Mouse (Mus musculus) kidney, adult 2 months (tissue): Measurements from ENCODE around the gene Eml2. TPM values are rescaled to one million over a fixed set of nuclear protein-coding genes. Genes with fewer than 3 reads are reported as not detected.

Experiments
- DNase-seq: peaks from one replicate; pipeline ENCODE4 v3.0.0; 2021
- H3K27ac ChIP-seq: fragments of 200-500 bp; 2 replicates; pipeline ENCODE4 v1.5.1; 2012; ENCODE audit warnings: low read depth, low read length, control low read depth, inconsistent platforms; ENCODE audit not compliant: insufficient read depth
- H3K27me3 ChIP-seq: fragments of 200-500 bp; replicated peaks from 2 replicates; pipeline ENCODE4 v1.6.1; 2012; ENCODE audit warnings: mild to moderate bottlenecking, moderate library complexity, low read length, inconsistent platforms; ENCODE audit not compliant: control insufficient read depth, insufficient read depth
- H3K36me3 ChIP-seq: fragments of 200-500 bp; 2 replicates; pipeline ENCODE4 v1.6.1; 2012; ENCODE audit warnings: mild to moderate bottlenecking, moderate library complexity, low read length, inconsistent platforms; ENCODE audit not compliant: control insufficient read depth, insufficient read depth
- H3K4me1 ChIP-seq: fragments of 200-500 bp; 2 replicates; pipeline ENCODE4 v1.6.1; 2011; ENCODE audit warnings: low read length; ENCODE audit not compliant: control insufficient read depth, insufficient read depth
- H3K4me3 ChIP-seq: fragments of 200-500 bp; 2 replicates; pipeline ENCODE4 v1.5.1; 2011; ENCODE audit warnings: mild to moderate bottlenecking, low read depth, low read length, control low read depth; ENCODE audit not compliant: insufficient read depth
- CTCF ChIP-seq: fragments of 200-500 bp; conservative IDR thresholded peaks from 2 replicates; pipeline ENCODE4 v1.5.1; 2011; ENCODE audit warnings: low read depth, mild to moderate bottlenecking, control low read depth, low read length, moderate library complexity, mixed read lengths; ENCODE audit not compliant: insufficient read depth, insufficient read length
- POLR2A ChIP-seq: fragments of 200-500 bp; IDR thresholded peaks from one replicate; pipeline ENCODE4 v1.6.1; 2011; ENCODE audit warnings: low read depth, low read length, control low read depth
- WGBS: fragments of 180-500 bp; shearing (Covaris S2); methylation state at CpG from one replicate; pipeline ENCODE4 v1.1.7; 2018; 5-methylcytosine and 5-hydroxymethylcytosine counted together
- polyA plus RNA-seq: library from polyadenylated mRNA; depleted of rRNA; stranded (reverse); fragments of >200 nt; gene quantifications from 2 replicates; pipeline ENCODE4 v1.2.3, GENCODE M21; 2012

Eml2 gene
- polyA plus RNA-seq, 1 experiment, result 38.8 TPM

DNA sequence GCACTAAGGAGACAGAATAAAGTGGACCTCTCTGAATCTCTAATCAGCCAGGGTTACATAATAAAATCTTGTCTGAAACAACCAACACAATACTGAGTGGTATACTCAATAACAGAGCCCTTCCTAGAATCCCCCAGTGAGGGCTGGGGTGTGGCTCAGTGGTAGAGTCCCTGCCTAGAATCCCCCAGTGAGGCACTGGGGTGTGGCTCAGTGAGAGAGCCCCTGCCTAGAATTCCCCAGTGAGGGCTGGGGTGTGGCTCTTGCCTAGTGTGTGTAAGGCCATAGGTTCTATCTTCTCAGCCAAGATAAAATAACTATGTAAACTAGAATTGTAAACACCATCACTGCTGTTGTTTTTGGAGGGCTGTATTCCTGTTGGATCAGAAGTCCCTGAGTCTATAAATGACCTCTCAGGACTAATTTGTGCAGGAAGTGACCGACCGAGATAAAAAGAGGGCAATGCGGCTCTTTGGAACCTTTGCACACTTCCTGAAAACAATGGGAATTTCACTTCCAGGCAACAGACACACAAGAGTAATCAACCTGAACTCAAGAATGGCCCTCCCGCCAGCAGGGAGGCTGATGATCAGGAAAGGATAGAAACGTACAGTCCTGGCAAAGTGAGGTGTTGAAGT, 34.9 kb downstream of the Eml2 start:
- TF ChIP-seq POLR2A (no peak), CTCF (no peak)
- no peaks in the 10 kb centered on the region for H3K4me1 ChIP-seq
- H3K36me3 ChIP-seq, result no peaks in the 10 kb centered on the region
- no peak overlapping the region for H3K4me3 ChIP-seq
- H3K27me3 ChIP-seq, result no peaks in the 10 kb centered on the region
- 13% methylated on average over 5 of the region's 5 CpGs for WGBS
- peak; percentile 60 for DNase-seq
- 0 out of 2 replicates have a peak overlapping the region, but pooled peaks have one; percentile 27 for H3K27ac ChIP-seq

DNA sequence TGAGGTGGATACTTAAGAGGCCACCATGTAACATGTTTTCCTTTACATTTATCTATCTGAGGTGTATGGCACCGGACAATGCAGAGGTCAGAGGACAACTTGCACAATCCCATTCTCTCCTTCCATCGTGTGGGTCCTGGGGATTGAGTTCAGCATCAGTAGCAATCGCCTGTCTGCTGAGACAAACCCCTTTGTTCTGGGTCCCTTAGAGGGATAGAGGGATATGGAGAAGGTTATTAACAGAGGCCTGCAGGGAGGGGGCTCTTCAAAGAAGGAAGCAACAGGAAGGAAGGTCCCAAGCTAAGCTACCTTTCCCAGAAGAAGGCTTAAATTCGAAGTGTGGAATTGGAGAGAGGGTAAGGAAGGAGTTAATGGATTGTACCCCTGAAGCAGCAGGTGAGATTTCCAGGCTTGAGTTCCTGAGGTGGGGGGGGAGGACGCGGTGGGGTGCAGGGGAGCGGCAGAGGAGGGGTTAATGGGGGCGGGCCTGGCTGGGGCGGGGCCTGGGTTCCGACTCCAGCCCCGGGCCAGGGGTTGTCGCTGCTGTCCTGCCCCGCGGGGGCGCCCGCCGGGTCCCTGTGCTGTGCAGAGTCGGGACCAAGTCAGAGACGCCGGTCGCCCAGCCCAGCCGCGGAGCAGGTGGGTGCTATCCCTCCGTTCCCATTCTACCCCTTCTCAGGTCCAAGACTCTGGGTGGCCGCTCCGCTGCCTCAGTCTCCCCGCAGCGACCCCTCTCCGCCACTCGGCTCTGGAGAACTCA, 36.0 kb downstream of the Eml2 start, which contains the start of gene Gpr4:
Gene Gpr4 (plus strand): TSS at position 543 of the 760 bp plus-strand sequence.
- TF ChIP-seq CTCF (no peak), POLR2A (no peak)
- no peaks in the 10 kb centered on the region for H3K27me3 ChIP-seq
- H3K27ac ChIP-seq, result peak within 1 kb of the TSS; percentile 27; the same call in 1 of the 2 replicates
- no peaks in the 10 kb centered on the region for H3K36me3 ChIP-seq
- H3K4me1 ChIP-seq, result no peaks in the 10 kb centered on the region
- H3K4me3 ChIP-seq, result peak within 1 kb of the TSS; percentile 63
- WGBS, result 3% methylated on average over 30 of the region's 30 CpGs
- peak; percentile 51 for DNase-seq

DNA sequence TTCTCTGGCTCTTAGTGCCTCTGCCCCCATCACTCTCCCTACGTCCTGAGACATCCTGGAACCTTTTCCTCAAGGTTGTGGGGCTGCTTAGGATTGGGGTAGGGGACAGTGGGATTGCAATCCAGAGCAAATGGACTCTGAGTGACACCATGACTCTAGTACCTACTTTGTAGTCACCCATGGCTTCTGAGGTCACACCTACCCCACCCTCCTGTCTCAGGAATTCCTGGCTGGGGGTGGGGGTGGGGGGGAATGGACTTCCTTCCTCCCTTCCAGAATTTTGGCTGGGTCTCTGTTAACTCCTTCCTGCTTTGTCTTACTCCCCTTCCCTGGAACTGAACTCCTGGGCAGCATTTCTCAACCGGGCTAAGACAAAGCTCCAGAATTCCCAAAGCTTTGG, 37.2 kb downstream of the Eml2 start:
- 55% methylated on average over 2 of the region's 2 CpGs for WGBS
- no peaks in the 10 kb centered on the region for H3K4me1 ChIP-seq
- H3K4me3 ChIP-seq, result peak overlapping the region; percentile 63

DNA sequence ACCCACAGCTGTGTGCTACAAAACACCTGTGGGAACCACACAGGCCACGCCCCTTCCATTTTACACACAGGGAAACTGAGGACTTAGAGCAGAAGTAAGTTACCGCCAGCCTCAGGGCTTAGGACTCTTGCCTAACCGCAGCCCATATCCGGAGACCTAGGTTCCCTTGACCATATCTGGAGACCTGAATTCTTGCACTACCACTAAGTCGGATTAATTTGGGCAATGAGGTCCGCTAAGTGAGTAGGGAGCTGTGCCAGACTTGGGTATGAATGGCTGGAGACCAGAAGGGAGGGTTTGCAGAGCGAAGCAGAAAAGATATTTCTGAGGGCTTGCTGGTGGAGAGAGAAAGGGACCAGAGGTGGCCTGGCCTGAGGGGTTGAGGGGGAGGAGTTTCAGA, 38.1 kb downstream of the Eml2 start:
- Histone ChIP-seq H3K4me1 (no peaks in the 10 kb centered on the region), H3K27me3 (no peaks in the 10 kb centered on the region), H3K4me3 (no peak overlapping the region), H3K36me3 (no peaks in the 10 kb centered on the region), H3K27ac (no peak overlapping the region)
- TF ChIP-seq POLR2A (no peak), CTCF (no peak)
- no peak for DNase-seq
- 49% methylated on average over 7 of the region's 7 CpGs for WGBS

More for the DNA sequence above, 37.2 kb downstream of the Eml2 start:
- peak; percentile 37 for DNase-seq
- TF ChIP-seq POLR2A, result no peak
- no peak for TF ChIP-seq CTCF
- H3K27ac ChIP-seq, result peak overlapping the region; percentile 21; the same call in 1 of the 2 replicates
- no peaks in the 10 kb centered on the region for H3K27me3 ChIP-seq
- no peaks in the 10 kb centered on the region for H3K36me3 ChIP-seq

DNA sequence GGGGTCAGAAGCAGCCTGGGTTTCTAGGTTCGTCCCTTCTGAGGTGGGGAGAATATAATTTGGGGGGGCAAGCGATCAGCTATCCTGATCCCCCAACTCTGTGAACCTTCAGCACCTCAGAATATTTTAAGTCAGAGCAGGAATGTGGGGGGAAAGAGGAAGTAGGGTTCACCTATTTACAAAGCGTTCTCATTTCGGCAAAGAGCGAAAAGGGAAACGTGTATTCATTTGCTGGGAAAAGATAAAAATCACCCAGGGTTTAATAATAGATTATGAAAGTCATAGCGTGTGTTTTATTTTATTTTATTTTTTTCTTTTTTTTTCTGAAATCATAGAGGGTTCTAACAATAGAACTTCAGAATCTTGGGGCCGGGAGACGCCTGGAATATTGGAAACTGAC, 38.7 kb downstream of the Eml2 start:
- H3K36me3 ChIP-seq, result no peaks in the 10 kb centered on the region
- no peaks in the 10 kb centered on the region for H3K4me1 ChIP-seq
- H3K27ac ChIP-seq, result 0 out of 2 replicates have a peak overlapping the region, but pooled peaks have one; percentile 12
- no peak for DNase-seq
- H3K27me3 ChIP-seq, result no peaks in the 10 kb centered on the region
- TF ChIP-seq CTCF, result no peak
- no peak for TF ChIP-seq POLR2A
- H3K4me3 ChIP-seq, result no peak overlapping the region
- 52% methylated on average over 9 of the region's 9 CpGs for WGBS

DNA sequence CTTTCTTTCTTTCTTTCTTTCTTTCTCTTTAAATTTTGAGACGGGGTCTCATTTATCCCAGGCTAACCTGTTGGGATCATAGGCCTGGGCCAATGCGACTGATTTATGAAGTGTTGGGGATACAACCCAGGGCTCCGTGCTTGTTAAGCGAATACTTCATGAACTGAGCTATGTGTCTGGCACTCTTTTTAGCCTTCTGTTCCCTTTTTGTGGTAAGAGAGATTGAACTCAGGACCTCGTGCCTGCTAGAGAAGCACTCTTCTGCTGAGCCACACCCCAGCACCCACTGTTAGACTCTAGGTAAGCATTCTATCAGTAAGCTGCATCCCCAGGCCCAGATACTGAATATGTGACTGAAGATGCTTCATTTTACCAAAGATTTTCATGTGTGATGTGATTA, 41.3 kb downstream of the Eml2 start:
- H3K27me3 ChIP-seq, result no peaks in the 10 kb centered on the region
- no peak overlapping the region for H3K4me3 ChIP-seq
- no peak for TF ChIP-seq POLR2A
- TF ChIP-seq CTCF, result no peak
- H3K4me1 ChIP-seq, result no peaks in the 10 kb centered on the region
- WGBS, result 51% methylated on average over 5 of the region's 5 CpGs
- DNase-seq, result no peak
- H3K27ac ChIP-seq, result no peak overlapping the region
- no peaks in the 10 kb centered on the region for H3K36me3 ChIP-seq

DNA sequence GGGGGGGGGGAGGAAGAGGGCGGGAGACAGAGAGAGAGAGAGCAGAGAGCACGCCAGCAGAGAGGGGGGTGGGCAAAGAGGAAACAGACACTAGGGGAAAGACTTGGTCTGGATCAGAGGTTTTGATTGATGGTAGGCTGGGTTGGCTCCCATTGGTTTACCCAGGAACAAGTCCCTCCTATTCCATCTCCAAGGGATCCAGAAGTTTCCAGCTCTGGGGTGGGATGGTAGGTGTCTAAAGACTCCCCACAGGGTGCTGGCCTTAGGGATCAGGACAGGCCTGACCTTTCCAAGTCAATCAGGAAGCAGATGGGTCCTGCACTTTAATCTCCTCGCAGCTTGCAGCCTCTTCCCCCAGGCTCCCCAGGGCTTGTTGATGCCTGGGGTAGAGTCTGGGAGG, 41.7 kb downstream of the Eml2 start:
- Histone ChIP-seq H3K36me3 (no peaks in the 10 kb centered on the region), H3K27ac (no peak overlapping the region), H3K27me3 (no peaks in the 10 kb centered on the region), H3K4me3 (no peak overlapping the region), H3K4me1 (no peaks in the 10 kb centered on the region)
- TF ChIP-seq CTCF (no peak), POLR2A (no peak)
- 20% methylated on average over 2 of the region's 3 CpGs for WGBS
- peak; percentile 43 for DNase-seq
